Mouse (Mus musculus) macrophage (primary cell): Measurements from ENCODE around the gene Ston1. TPM values are rescaled to one million over a fixed set of nuclear protein-coding genes. Genes with fewer than 3 reads are reported as not detected.

Source experiments
- H3K27ac ChIP-seq: fragments of 350-480 bp; formaldehyde crosslinking; 2 replicates; pipeline ENCODE4 v1.9.0; 2021
- H3K36me3 ChIP-seq: fragments of 350-480 bp; formaldehyde crosslinking; 2 replicates; pipeline ENCODE4 v1.9.0; 2021; ENCODE audit errors: inconsistent target
- H3K4me3 ChIP-seq: fragments of 350-480 bp; formaldehyde crosslinking; 2 replicates; pipeline ENCODE4 v1.9.0; 2021; ENCODE audit errors: inconsistent target
- H3K79me2 ChIP-seq: fragments of 350-480 bp; formaldehyde crosslinking; 2 replicates; pipeline ENCODE4 v1.9.0; 2021; ENCODE audit errors: inconsistent target
- WGBS: methylation state at CpG from one replicate; pipeline ENCODE4 v1.1.7; 2026; ENCODE audit warnings: inconsistent platforms; ENCODE audit not compliant: missing documents; 5-methylcytosine and 5-hydroxymethylcytosine counted together
- polyA plus RNA-seq: library from polyadenylated mRNA; stranded (reverse); fragments of 250-400 nt; gene quantifications from 3 replicates; pipeline ENCODE4 v1.2.4, GENCODE M21; 2018; ENCODE audit warnings: inconsistent platforms

Gene Ston1
- polyA plus RNA-seq, 1 experiment from 2014 or later, result 0.44 TPM

DNA sequence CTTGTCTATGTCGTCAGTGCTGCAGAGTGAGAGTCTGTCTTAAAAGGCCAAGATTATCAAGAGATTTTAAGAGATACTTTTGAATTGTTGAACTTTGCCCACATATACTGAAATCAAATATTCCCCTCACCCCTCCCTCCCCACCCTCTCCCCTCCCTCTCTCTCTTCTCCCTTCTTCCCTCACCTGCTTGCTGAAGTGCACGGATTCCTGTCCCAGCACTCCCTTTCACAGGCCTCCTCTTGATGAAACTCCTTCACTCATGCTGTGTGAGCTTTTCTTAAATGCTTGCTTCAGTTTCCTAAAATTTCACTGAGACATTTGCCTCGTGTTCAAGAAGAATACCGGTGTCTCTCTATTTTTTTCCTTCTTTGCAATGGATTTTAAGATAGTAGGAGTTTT, 105.6 kb downstream of the Ston1 start:
- 77% methylated on average over 3 of the region's 4 CpGs for WGBS
- Histone ChIP-seq H3K27ac (no peak overlapping the region), H3K4me3 (no peak overlapping the region), H3K36me3 (no peaks in the 10 kb centered on the region), H3K79me2 (no peaks in the 10 kb centered on the region)

DNA sequence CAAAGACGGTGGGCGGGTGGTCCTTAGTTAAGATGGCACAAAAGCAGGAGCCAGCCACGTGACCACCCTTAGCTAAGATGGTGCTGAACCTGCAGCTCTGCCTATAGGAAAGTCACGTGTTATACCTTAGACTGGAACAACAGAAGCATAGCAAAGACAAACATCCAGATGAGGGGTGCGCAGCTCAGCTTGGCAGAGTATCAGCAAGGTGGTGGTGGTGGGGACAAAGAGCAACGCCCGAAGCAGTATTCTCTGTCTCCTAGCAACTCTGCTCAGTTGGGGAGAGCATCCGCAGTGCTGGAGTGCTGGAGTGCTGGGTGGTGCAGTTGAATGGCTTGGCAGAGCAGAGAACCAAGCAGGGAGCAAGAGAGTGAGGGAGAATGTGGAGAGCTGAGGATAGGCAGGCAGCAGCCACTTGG, 108.8 kb downstream of the Ston1 start:
- Histone ChIP-seq H3K36me3 (no peaks in the 10 kb centered on the region), H3K27ac (no peak overlapping the region), H3K79me2 (no peaks in the 10 kb centered on the region), H3K4me3 (no peak overlapping the region)
- WGBS, result 91% methylated on average over 8 of the region's 8 CpGs

Other genes starting within 250 kb of the Ston1 start
- gene Foxn2, start 157.0 kb upstream of the Ston1 start, polyA plus RNA-seq, result 16.4 to 21.5 TPM (median 17.1 TPM) in 3 replicates
- gene Ppp1r21, start 67.6 kb upstream of the Ston1 start, polyA plus RNA-seq, result 49.7 to 60.1 TPM (median 60.1 TPM) in 3 replicates
- not detected in 3 replicates for gene Gtf2a1l, start 71.0 kb downstream of the Ston1 start, polyA plus RNA-seq
- not detected in 3 replicates for gene Lhcgr, start 194.3 kb downstream of the Ston1 start, polyA plus RNA-seq